Mouse (Mus musculus): ENCODE data around the gene Cdk15. TPM values are rescaled to one million over a fixed set of nuclear protein-coding genes. Genes with fewer than 3 reads are reported as not detected.

The Cdk15 gene
- total RNA-seq, 1 experiment from 2014 or later: not detected

- ATAC-seq (replicated peaks in 1 of 2; ENCODE audit: insufficient read depth in 1 of 2, low FRiP score in 2 of 2, low TSS enrichment in 1 of 2, low read depth in 1 of 2, poor library complexity in 2 of 2, severe bottlenecking in 2 of 2): no peak
Observed at GRCm38 (mm10) chr1:59268931-59269330, 12.2 kb downstream of the Cdk15 start.

GRCm38 (mm10) chr1:59269466-59269865 lies 12.8 kb downstream of the Cdk15 start:
- no peak for ATAC-seq (replicated peaks in 1 of 2; ENCODE audit: insufficient read depth in 1 of 2, low FRiP score in 2 of 2, low TSS enrichment in 1 of 2, low read depth in 1 of 2, poor library complexity in 2 of 2, severe bottlenecking in 2 of 2)

- no peak for ATAC-seq (replicated peaks in 1 of 2; ENCODE audit: insufficient read depth in 1 of 2, low FRiP score in 2 of 2, low TSS enrichment in 1 of 2, low read depth in 1 of 2, poor library complexity in 2 of 2, severe bottlenecking in 2 of 2)
Observed at GRCm38 (mm10) chr1:59269951-59270689, 13.4 kb downstream of the Cdk15 start.

- no peak for ATAC-seq (replicated peaks in 1 of 2; ENCODE audit: insufficient read depth in 1 of 2, low FRiP score in 2 of 2, low TSS enrichment in 1 of 2, low read depth in 1 of 2, poor library complexity in 2 of 2, severe bottlenecking in 2 of 2)
Observed at GRCm38 (mm10) chr1:59272189-59272588, 15.5 kb downstream of the Cdk15 start.

GRCm38 (mm10) chr1:59285880-59286279 lies 29.2 kb downstream of the Cdk15 start:
- no peak for ATAC-seq (replicated peaks in 1 of 2; ENCODE audit: insufficient read depth in 1 of 2, low FRiP score in 2 of 2, low TSS enrichment in 1 of 2, low read depth in 1 of 2, poor library complexity in 2 of 2, severe bottlenecking in 2 of 2)

GRCm38 (mm10) chr1:59286316-59286850 lies 29.7 kb downstream of the Cdk15 start:
- ATAC-seq (replicated peaks in 1 of 2; ENCODE audit: insufficient read depth in 1 of 2, low FRiP score in 2 of 2, low TSS enrichment in 1 of 2, low read depth in 1 of 2, poor library complexity in 2 of 2, severe bottlenecking in 2 of 2): no peak; a peak in 1 of 4 replicates

- no peak for ATAC-seq (replicated peaks in 1 of 2; ENCODE audit: insufficient read depth in 1 of 2, low FRiP score in 2 of 2, low TSS enrichment in 1 of 2, low read depth in 1 of 2, poor library complexity in 2 of 2, severe bottlenecking in 2 of 2)
Observed at GRCm38 (mm10) chr1:59287733-59288132, 31.0 kb downstream of the Cdk15 start.

- no peak for ATAC-seq (replicated peaks in 1 of 2; ENCODE audit: insufficient read depth in 1 of 2, low FRiP score in 2 of 2, low TSS enrichment in 1 of 2, low read depth in 1 of 2, poor library complexity in 2 of 2, severe bottlenecking in 2 of 2)
Observed at GRCm38 (mm10) chr1:59291652-59292051, 34.9 kb downstream of the Cdk15 start.

- ATAC-seq (replicated peaks in 1 of 2; ENCODE audit: insufficient read depth in 1 of 2, low FRiP score in 2 of 2, low TSS enrichment in 1 of 2, low read depth in 1 of 2, poor library complexity in 2 of 2, severe bottlenecking in 2 of 2): no peak
Observed at GRCm38 (mm10) chr1:59295769-59296168, 39.1 kb downstream of the Cdk15 start.

- ATAC-seq (replicated peaks in 1 of 2; ENCODE audit: insufficient read depth in 1 of 2, low FRiP score in 2 of 2, low TSS enrichment in 1 of 2, low read depth in 1 of 2, poor library complexity in 2 of 2, severe bottlenecking in 2 of 2): no peak
Observed at GRCm38 (mm10) chr1:59297167-59297566, 40.5 kb downstream of the Cdk15 start.

- ATAC-seq (replicated peaks in 1 of 2; ENCODE audit: insufficient read depth in 1 of 2, low FRiP score in 2 of 2, low TSS enrichment in 1 of 2, low read depth in 1 of 2, poor library complexity in 2 of 2, severe bottlenecking in 2 of 2): no peak
Observed at GRCm38 (mm10) chr1:59298491-59299090, 41.9 kb downstream of the Cdk15 start.

- ATAC-seq (replicated peaks in 1 of 2; ENCODE audit: insufficient read depth in 1 of 2, low FRiP score in 2 of 2, low TSS enrichment in 1 of 2, low read depth in 1 of 2, poor library complexity in 2 of 2, severe bottlenecking in 2 of 2): no peak
Observed at GRCm38 (mm10) chr1:59307310-59307709, 50.6 kb downstream of the Cdk15 start.

GRCm38 (mm10) chr1:59311292-59311885 lies 54.7 kb downstream of the Cdk15 start:
- no peak for ATAC-seq (replicated peaks in 1 of 2; ENCODE audit: insufficient read depth in 1 of 2, low FRiP score in 2 of 2, low TSS enrichment in 1 of 2, low read depth in 1 of 2, poor library complexity in 2 of 2, severe bottlenecking in 2 of 2)

GRCm38 (mm10) chr1:59312187-59313153 lies 55.8 kb downstream of the Cdk15 start:
- ATAC-seq (replicated peaks in 1 of 2; ENCODE audit: insufficient read depth in 1 of 2, low FRiP score in 2 of 2, low TSS enrichment in 1 of 2, low read depth in 1 of 2, poor library complexity in 2 of 2, severe bottlenecking in 2 of 2): no peak

- ATAC-seq (replicated peaks in 1 of 2; ENCODE audit: insufficient read depth in 1 of 2, low FRiP score in 2 of 2, low TSS enrichment in 1 of 2, low read depth in 1 of 2, poor library complexity in 2 of 2, severe bottlenecking in 2 of 2): no peak
Observed at GRCm38 (mm10) chr1:59313154-59313940, 56.6 kb downstream of the Cdk15 start.

- ATAC-seq (replicated peaks in 1 of 2; ENCODE audit: insufficient read depth in 1 of 2, low FRiP score in 2 of 2, low TSS enrichment in 1 of 2, low read depth in 1 of 2, poor library complexity in 2 of 2, severe bottlenecking in 2 of 2): 0 out of 4 replicates have a peak, but pooled peaks of 1 of the 2 experiments have one; percentile 17
Observed at GRCm38 (mm10) chr1:59315057-59315807, 58.5 kb downstream of the Cdk15 start.
